Mouse (Mus musculus) intestine, embryonic 15.5 days (tissue): ENCODE results near the gene Smad6. TPM values are rescaled to one million over a fixed set of nuclear protein-coding genes. Genes with fewer than 3 reads are reported as not detected.
A peak's percentile ranks its signal among the peaks of the same experiment; 100 is the strongest.

Experiments used
- ATAC-seq: fragments of 200-750 bp; cut with Nextera tagmentation; 2 replicates; pipeline ENCODE4 v1.8.0; 2017; ENCODE audit warnings: moderate TSS enrichment, moderate library complexity
- H3K27ac ChIP-seq: fragments of 300-500 bp; sonication (generic); 2 replicates; pipeline ENCODE4 v1.5.1; 2015; ENCODE audit warnings: mild to moderate bottlenecking, inconsistent platforms
- H3K27me3 ChIP-seq: fragments of 300-500 bp; sonication (generic); replicated peaks from 2 replicates; pipeline ENCODE4 v1.6.1; 2015; ENCODE audit warnings: inconsistent platforms
- H3K36me3 ChIP-seq: fragments of 300-500 bp; sonication (generic); 2 replicates; pipeline ENCODE4 v1.6.1; 2015; ENCODE audit warnings: inconsistent platforms
- H3K4me1 ChIP-seq: fragments of 300-500 bp; sonication (generic); replicated peaks from 2 replicates; pipeline ENCODE4 v1.6.1; 2015; ENCODE audit warnings: inconsistent platforms
- H3K4me2 ChIP-seq: fragments of 300-500 bp; sonication (generic); replicated peaks from 2 replicates; pipeline ENCODE4 v1.6.1; 2015; ENCODE audit warnings: mild to moderate bottlenecking, inconsistent platforms
- H3K4me3 ChIP-seq: fragments of 300-500 bp; sonication (generic); replicated peaks from 2 replicates; pipeline ENCODE4 v1.5.1; 2015; ENCODE audit warnings: inconsistent platforms
- H3K9ac ChIP-seq: fragments of 300-500 bp; sonication (generic); 2 replicates; pipeline ENCODE4 v1.6.1; 2015; ENCODE audit warnings: inconsistent platforms
- H3K9me3 ChIP-seq: fragments of 300-500 bp; sonication (generic); 2 replicates; pipeline ENCODE4 v1.6.1; 2016; ENCODE audit warnings: inconsistent platforms
- WGBS: fragments of 180-500 bp; shearing (Covaris S2); methylation state at CpG from one replicate; pipeline ENCODE4 v1.1.7; 2015; 5-methylcytosine and 5-hydroxymethylcytosine counted together
- polyA plus RNA-seq: library from polyadenylated mRNA; unstranded; fragments of >200 nt; fragmentation: Nextera tagmentation; extraction: Ambion mirVana; gene quantifications from 2 replicates; pipeline ENCODE4 v1.2.1, GENCODE M21; 2015

Gene Smad6
- polyA plus RNA-seq, 1 experiment from 2014 or later, result 11.9 TPM

DNA sequence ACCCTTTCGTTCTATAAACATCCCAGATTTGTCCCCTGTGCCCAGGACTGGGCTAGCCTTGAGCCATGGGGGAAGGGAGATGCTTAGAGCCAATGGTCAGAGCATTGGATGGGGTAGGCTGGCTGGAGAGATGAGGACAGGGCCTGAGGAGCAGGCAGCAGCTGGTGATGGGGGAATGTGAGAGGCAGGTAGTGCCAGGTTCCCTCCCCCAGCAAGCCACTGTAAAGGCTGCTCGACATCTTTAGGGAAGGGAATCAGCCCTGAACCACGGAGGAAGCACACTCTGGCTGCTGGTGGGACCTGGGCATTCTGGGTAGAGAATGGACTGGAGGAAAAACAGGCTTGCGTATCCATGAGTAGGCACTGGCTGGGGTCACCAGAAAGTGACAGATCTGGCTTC, 72.5 kb downstream of the Smad6 start:
- Histone ChIP-seq H3K9me3 (no peaks in the 10 kb centered on the region), H3K9ac (no peak overlapping the region), H3K27me3 (no peaks in the 10 kb centered on the region), H3K4me3 (no peak overlapping the region), H3K4me2 (no peak overlapping the region), H3K4me1 (peaks cover 9% of the 10 kb centered on the region), H3K36me3 (peaks cover 16% of the 10 kb centered on the region), H3K27ac (peak overlapping the region; percentile 27; the same call in 1 of the 2 replicates)
- ATAC-seq, result no peak
- WGBS, result 53% methylated on average over 4 of the region's 4 CpGs

DNA sequence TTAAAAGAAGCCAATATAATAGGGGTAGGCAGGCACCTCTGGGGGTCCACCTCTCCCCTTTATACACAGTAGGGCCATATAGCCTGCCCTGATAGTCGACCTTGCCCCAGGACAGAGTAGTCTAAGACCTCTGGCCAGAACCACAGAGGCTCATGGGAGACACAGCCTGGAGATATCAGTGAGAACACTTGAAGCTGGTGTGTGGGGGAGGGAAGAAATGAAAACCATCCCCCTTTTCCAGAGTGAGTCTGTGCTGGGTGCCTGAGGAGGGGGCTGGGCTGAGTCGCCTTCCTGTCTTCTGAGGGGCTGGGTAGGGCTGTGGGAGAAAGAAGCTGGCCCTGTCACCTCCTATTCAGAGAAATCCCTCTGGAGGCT, 79.3 kb downstream of the Smad6 start:
- WGBS, result 75% methylated on average over 2 of the region's 2 CpGs
- Histone ChIP-seq H3K27ac (no peak overlapping the region), H3K4me1 (peaks cover 11% of the 10 kb centered on the region), H3K4me2 (no peak overlapping the region), H3K9ac (no peak overlapping the region), H3K27me3 (no peaks in the 10 kb centered on the region), H3K4me3 (no peak overlapping the region), H3K9me3 (no peaks in the 10 kb centered on the region), H3K36me3 (no peaks in the 10 kb centered on the region)
- ATAC-seq, result no peak

GRCm38 (mm10) chr9:63941747-63942607, 79.9 kb downstream of the Smad6 start:
- peak; percentile 95 for ATAC-seq
- H3K4me2 ChIP-seq, result no peak overlapping the region
- WGBS, result 37% methylated on average over 12 of the region's 12 CpGs
- no peaks in the 10 kb centered on the region for H3K9me3 ChIP-seq
- peaks cover 15% of the 10 kb centered on the region for H3K4me1 ChIP-seq
- H3K27me3 ChIP-seq, result no peaks in the 10 kb centered on the region
- H3K9ac ChIP-seq, result 0 out of 2 replicates have a peak overlapping the region, but pooled peaks have one; percentile 2
- no peaks in the 10 kb centered on the region for H3K36me3 ChIP-seq
- H3K27ac ChIP-seq, result peak overlapping the region; percentile 46
- H3K4me3 ChIP-seq, result no peak overlapping the region

GRCm38 (mm10) chr9:63936256-63936655, 85.6 kb downstream of the Smad6 start:
- no peaks in the 10 kb centered on the region for H3K27me3 ChIP-seq
- H3K36me3 ChIP-seq, result no peaks in the 10 kb centered on the region
- no peak overlapping the region for H3K4me3 ChIP-seq
- H3K4me2 ChIP-seq, result no peak overlapping the region
- H3K9ac ChIP-seq, result no peak overlapping the region
- WGBS, result 75% methylated on average over 5 of the region's 5 CpGs
- no peak overlapping the region for H3K27ac ChIP-seq
- no peaks in the 10 kb centered on the region for H3K9me3 ChIP-seq
- no peak for ATAC-seq
- 0 out of 2 replicates have a peak, but pooled peaks cover 7% of the 10 kb centered on the region for H3K4me1 ChIP-seq

- H3K4me3 ChIP-seq, result no peak overlapping the region
- WGBS, result 33% methylated on average over 5 of the region's 5 CpGs
- H3K4me2 ChIP-seq, result no peak overlapping the region
- peaks cover 15% of the 10 kb centered on the region; the same call in 1 of the 2 replicates for H3K4me1 ChIP-seq
- H3K9me3 ChIP-seq, result no peaks in the 10 kb centered on the region
- H3K27me3 ChIP-seq, result no peaks in the 10 kb centered on the region
- no peak overlapping the region for H3K27ac ChIP-seq
- no peak for ATAC-seq
- H3K9ac ChIP-seq, result no peak overlapping the region
- H3K36me3 ChIP-seq, result no peaks in the 10 kb centered on the region
Observed at GRCm38 (mm10) chr9:63933068-63933467, 88.8 kb downstream of the Smad6 start.

DNA sequence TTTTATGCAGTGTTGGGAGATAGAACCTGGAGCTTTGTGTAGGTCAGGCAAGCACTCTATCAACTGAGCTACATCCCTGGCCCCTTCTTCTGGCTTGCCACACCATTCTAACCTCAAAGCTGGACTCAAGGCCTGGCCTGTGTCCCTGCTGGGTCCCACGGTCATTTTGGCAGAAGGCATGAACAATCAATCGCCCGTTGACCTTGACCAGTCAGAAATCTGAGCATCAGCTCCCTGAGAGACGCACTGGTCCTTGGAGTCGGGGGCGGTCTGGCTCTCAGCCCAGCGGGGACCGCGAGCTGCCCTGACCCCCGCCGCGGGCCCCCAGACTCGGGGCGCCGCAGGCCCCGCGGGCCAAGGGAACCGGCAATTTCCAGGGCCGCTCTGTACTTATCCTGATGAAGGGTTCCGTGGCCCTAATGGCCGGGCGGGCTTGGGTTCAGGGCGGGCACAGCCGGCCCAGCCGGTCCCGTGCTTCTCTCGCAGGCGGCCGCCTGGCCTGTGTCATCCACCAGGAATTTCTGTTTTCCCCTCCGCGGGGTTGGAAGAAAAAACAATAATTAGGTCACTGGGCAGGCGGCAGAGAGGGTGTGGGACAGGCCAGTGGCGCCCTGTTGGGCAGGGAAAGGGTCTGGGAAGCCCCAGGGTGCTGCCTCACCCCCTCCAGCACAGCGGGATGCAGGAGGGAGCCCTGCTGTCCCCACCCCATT, 94.4 kb downstream of the Smad6 start:
- no peaks in the 10 kb centered on the region for H3K36me3 ChIP-seq
- H3K9ac ChIP-seq, result peak overlapping the region; percentile 41
- 4% methylated on average over 34 of the region's 34 CpGs for WGBS
- H3K27me3 ChIP-seq, result no peaks in the 10 kb centered on the region
- H3K27ac ChIP-seq, result peak overlapping the region; percentile 63
- H3K4me2 ChIP-seq, result peak overlapping the region; percentile 73
- ATAC-seq, result peak; percentile 48
- H3K4me3 ChIP-seq, result peak overlapping the region; percentile 30
- H3K9me3 ChIP-seq, result no peaks in the 10 kb centered on the region
- H3K4me1 ChIP-seq, result peaks cover 30% of the 10 kb centered on the region

DNA sequence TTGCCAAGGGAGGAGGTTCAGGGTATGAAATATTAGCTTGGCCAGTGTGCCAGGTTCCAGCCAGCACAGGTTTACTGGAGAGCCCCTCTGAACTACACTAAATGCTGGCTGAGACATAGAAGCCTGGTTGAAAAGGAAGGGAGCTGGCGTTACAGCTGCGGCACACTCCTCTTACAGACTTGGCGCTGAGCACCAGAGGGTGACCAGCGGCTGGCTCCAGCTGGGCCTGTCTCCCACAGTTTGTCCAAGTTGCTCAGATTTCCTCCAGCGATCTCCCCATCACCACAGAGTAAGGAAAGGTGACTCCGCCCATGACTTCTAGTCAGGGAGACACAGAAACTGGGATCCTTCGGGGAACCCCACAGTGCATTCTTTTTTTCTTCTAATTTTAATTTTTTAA, 95.5 kb downstream of the Smad6 start:
- H3K4me3 ChIP-seq, result no peak overlapping the region
- H3K4me2 ChIP-seq, result no peak overlapping the region
- 63% methylated on average over 7 of the region's 7 CpGs for whole genome bisulfite sequencing
- no peak overlapping the region for H3K27ac ChIP-seq
- no peaks in the 10 kb centered on the region for H3K9me3 ChIP-seq
- H3K27me3 ChIP-seq, result no peaks in the 10 kb centered on the region
- H3K36me3 ChIP-seq, result no peaks in the 10 kb centered on the region
- H3K4me1 ChIP-seq, result peaks cover 30% of the 10 kb centered on the region
- H3K9ac ChIP-seq, result no peak overlapping the region
- ATAC-seq, result 0 out of 2 replicates have a peak, but pooled peaks have one; percentile 37

DNA sequence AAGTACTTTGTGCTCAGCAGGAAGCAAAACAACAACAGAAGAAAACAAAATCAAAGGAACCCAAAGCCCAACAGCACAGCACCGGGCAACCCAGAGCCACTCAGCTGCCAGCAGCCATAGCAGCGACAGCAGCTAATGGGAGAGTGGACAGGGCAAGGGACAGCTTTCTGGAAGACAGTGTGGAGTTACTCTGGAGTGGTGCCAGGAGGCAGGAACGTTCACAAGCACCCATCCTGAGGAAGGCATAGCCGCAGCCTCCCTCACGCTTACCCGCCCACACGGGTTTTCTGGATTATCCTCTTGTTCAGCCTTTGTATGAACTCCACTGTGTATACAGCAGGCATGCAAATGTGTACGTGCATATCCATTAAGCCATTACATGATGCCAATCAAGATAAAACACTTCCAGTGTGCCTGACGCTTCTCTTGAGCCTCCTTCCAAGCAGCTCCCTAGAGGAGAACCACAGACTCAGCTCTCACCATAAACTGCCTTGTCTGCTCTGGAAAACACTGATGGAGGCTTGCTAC, 98.6 kb downstream of the Smad6 start:
- Histone ChIP-seq H3K27ac (no peak overlapping the region), H3K4me1 (peaks cover 24% of the 10 kb centered on the region), H3K36me3 (no peaks in the 10 kb centered on the region), H3K9me3 (no peaks in the 10 kb centered on the region), H3K4me3 (no peak overlapping the region), H3K4me2 (no peak overlapping the region), H3K27me3 (no peaks in the 10 kb centered on the region), H3K9ac (no peak overlapping the region)
- WGBS, result 66% methylated on average over 9 of the region's 9 CpGs
- ATAC-seq, result no peak

DNA sequence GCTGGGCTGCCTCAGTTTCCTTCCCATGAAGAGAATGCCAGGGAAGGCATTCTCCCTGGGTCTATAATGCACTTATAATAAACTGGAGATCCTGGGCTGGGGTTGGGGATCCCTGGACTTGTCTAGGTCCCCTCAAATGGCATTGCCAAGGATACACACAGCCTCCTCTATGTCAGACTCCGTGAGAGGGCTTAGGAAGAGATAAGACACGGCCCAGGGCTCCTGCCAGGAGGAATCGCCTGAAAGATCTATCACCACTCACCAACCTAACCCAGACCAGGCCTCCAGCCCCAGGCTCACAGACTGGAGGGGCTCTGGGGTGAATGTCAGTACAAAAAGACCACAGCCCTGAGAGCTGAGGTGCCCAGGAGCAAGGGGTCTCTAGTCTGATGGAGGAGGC, 102.2 kb downstream of the Smad6 start:
- ATAC-seq, result no peak
- no peaks in the 10 kb centered on the region for H3K36me3 ChIP-seq
- H3K4me2 ChIP-seq, result no peak overlapping the region
- 70% methylated on average over 3 of the region's 3 CpGs for WGBS
- no peak overlapping the region for H3K4me3 ChIP-seq
- no peaks in the 10 kb centered on the region for H3K27me3 ChIP-seq
- H3K4me1 ChIP-seq, result peaks cover 6% of the 10 kb centered on the region; the same call in 1 of the 2 replicates
- H3K9me3 ChIP-seq, result no peaks in the 10 kb centered on the region
- H3K27ac ChIP-seq, result no peak overlapping the region
- no peak overlapping the region for H3K9ac ChIP-seq

GRCm38 (mm10) chr9:63919001-63919555, 102.8 kb downstream of the Smad6 start:
- H3K27me3 ChIP-seq, result no peaks in the 10 kb centered on the region
- no peak overlapping the region for H3K4me3 ChIP-seq
- no peak overlapping the region for H3K27ac ChIP-seq
- H3K36me3 ChIP-seq, result no peaks in the 10 kb centered on the region
- no peak overlapping the region for H3K4me2 ChIP-seq
- no peak for ATAC-seq
- H3K4me1 ChIP-seq, result peaks cover 7% of the 10 kb centered on the region; the same call in 1 of the 2 replicates
- H3K9ac ChIP-seq, result no peak overlapping the region
- no peaks in the 10 kb centered on the region for H3K9me3 ChIP-seq
- WGBS, result 73% methylated on average over 18 of the region's 18 CpGs

DNA sequence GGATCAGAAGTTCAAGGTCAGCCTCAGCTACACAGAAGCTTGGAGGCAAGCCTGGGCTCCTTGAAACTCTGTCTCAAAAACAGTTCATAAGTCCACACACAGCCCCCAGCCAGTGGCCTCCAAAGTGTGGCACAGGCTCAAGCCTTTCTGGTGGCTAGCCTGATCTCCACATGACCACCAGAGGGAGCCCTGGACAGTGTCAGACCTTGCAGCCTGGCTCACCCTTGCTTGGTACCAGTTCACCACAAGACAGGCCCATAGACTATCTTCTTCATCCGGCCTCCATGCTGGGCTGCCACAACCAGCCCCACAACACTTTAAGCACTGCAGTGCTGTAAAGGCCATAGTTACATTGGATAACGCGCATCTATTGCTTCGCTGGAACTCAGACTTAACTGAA, 103.6 kb downstream of the Smad6 start:
- H3K27me3 ChIP-seq, result no peaks in the 10 kb centered on the region
- H3K9me3 ChIP-seq, result no peaks in the 10 kb centered on the region
- H3K36me3 ChIP-seq, result no peaks in the 10 kb centered on the region
- H3K27ac ChIP-seq, result no peak overlapping the region
- H3K9ac ChIP-seq, result no peak overlapping the region
- H3K4me1 ChIP-seq, result peaks cover 7% of the 10 kb centered on the region; the same call in 1 of the 2 replicates
- no peak overlapping the region for H3K4me3 ChIP-seq
- ATAC-seq, result peak; percentile 70
- H3K4me2 ChIP-seq, result no peak overlapping the region
- 67% methylated on average over 4 of the region's 4 CpGs for WGBS

GRCm38 (mm10) chr9:63916441-63916840, 105.4 kb downstream of the Smad6 start:
- no peak overlapping the region for H3K27ac ChIP-seq
- H3K4me2 ChIP-seq, result no peak overlapping the region
- no peak for ATAC-seq
- no peak overlapping the region for H3K4me3 ChIP-seq
- no peaks in the 10 kb centered on the region for H3K36me3 ChIP-seq
- peaks cover 7% of the 10 kb centered on the region; the same call in 1 of the 2 replicates for H3K4me1 ChIP-seq
- H3K27me3 ChIP-seq, result no peaks in the 10 kb centered on the region
- no peaks in the 10 kb centered on the region for H3K9me3 ChIP-seq
- H3K9ac ChIP-seq, result no peak overlapping the region
- 66% methylated on average over 6 of the region's 6 CpGs for WGBS
